Mouse (Mus musculus): ENCODE results near the gene Gla.

- TF ChIP-seq CTCF (IDR thresholded peaks at IDR 0.05; ENCODE audit: low read depth) (no peak), EP300 (IDR thresholded peaks at IDR 0.05; ENCODE audit: low read depth) (no peak)
Observed at GRCm38 (mm10) chrX:134589836-134590235, 11.1 kb downstream of the Gla start.

Measured in liver, embryonic 14.5 days (tissue).